Mouse (Mus musculus) limb, embryonic 14.5 days (tissue): ENCODE data around the gene Ifit3. TPM values are rescaled to one million over a fixed set of nuclear protein-coding genes. Genes with fewer than 3 reads are reported as not detected.
"Not testable (repeated sequence)": the region's sequence is repeated elsewhere in the genome, so short reads cannot be mapped to it uniquely, and the experiment has no call there.

Experiments
- ATAC-seq: fragments of 200-750 bp; cut with Nextera tagmentation; 2 replicates; pipeline ENCODE4 v1.8.0; 2017; ENCODE audit warnings: low read depth, moderate number of reproducible peaks, moderate TSS enrichment; ENCODE audit not compliant: low FRiP score
- DNase-seq: peaks from one replicate; pipeline ENCODE4 v3.0.0-alpha.2; 2015; ENCODE audit warnings: low spot score
- H3K27ac ChIP-seq: fragments of 300-500 bp; sonication (generic); replicated peaks from 2 replicates; pipeline ENCODE4 v1.5.1; 2014; ENCODE audit warnings: low read depth, mild to moderate bottlenecking, low read length, moderate library complexity, mixed read lengths
- H3K27me3 ChIP-seq: fragments of 300-500 bp; sonication (generic); 2 replicates; pipeline ENCODE4 v1.6.1; 2014; ENCODE audit warnings: low read length, mixed read lengths; ENCODE audit not compliant: control insufficient read depth, insufficient read depth
- H3K36me3 ChIP-seq: fragments of 300-500 bp; sonication (generic); 2 replicates; pipeline ENCODE4 v1.6.1; 2014; ENCODE audit warnings: mild to moderate bottlenecking, low read length, moderate library complexity, mixed read lengths; ENCODE audit not compliant: control insufficient read depth, insufficient read depth
- H3K4me1 ChIP-seq: fragments of 300-500 bp; sonication (generic); 2 replicates; pipeline ENCODE4 v1.6.1; 2014; ENCODE audit warnings: antibody characterized with exemption, low read length, mixed read lengths; ENCODE audit not compliant: control insufficient read depth, insufficient read depth
- H3K4me2 ChIP-seq: fragments of 300-500 bp; sonication (generic); replicated peaks from 2 replicates; pipeline ENCODE4 v1.6.1; 2014; ENCODE audit warnings: low read depth, mild to moderate bottlenecking, low read length, moderate library complexity; ENCODE audit not compliant: severe bottlenecking
- H3K4me3 ChIP-seq: fragments of 300-500 bp; sonication (generic); replicated peaks from 2 replicates; pipeline ENCODE4 v1.5.1; 2014; ENCODE audit warnings: low read length
- H3K9ac ChIP-seq: fragments of 300-500 bp; sonication (generic); 2 replicates; pipeline ENCODE4 v1.6.1; 2014; ENCODE audit warnings: mild to moderate bottlenecking, low read depth, low read length, moderate library complexity; ENCODE audit not compliant: severe bottlenecking
- H3K9me3 ChIP-seq: fragments of 300-500 bp; sonication (generic); 2 replicates; pipeline ENCODE4 v1.6.1; 2016; ENCODE audit warnings: low read length; ENCODE audit not compliant: control insufficient read depth
- POLR2A ChIP-seq: fragments of 200-500 bp; IDR thresholded peaks from 2 replicates; pipeline ENCODE4 v1.8.0; 2012; ENCODE audit warnings: inconsistent platforms, mild to moderate bottlenecking, moderate library complexity, borderline replicate concordance; ENCODE audit not compliant: insufficient read depth, insufficient read length; ENCODE audit errors: extremely low read depth
- WGBS: fragments of 180-500 bp; shearing (Covaris S2); extraction: QIAGEN DNeasy Blood & Tissue Kit; methylation state at CpG from one replicate; pipeline ENCODE4 v1.1.7; 2014; 5-methylcytosine and 5-hydroxymethylcytosine counted together
- polyA plus RNA-seq, 2 experiments: library from polyadenylated mRNA; depleted of rRNA in 1 of 2; stranded (reverse) in 1 of 2; unstranded in 1 of 2; fragments of >200 nt; fragmentation: Nextera tagmentation in 1 of 2; extraction: Ambion mirVana in 1 of 2; gene quantifications; 2 replicates each; pipeline versions ENCODE4 v1.2.1 to v1.2.3; 2012 to 2014

Gene Ifit3
- polyA plus RNA-seq, 2 experiments: 0.95 to 1.2 TPM

- no peak overlapping the region for H3K9ac ChIP-seq
- H3K36me3 ChIP-seq: no peaks in the 10 kb centered on the region
- 66% methylated on average over 1 of the region's 1 CpGs for WGBS
- no peaks in the 10 kb centered on the region for H3K27me3 ChIP-seq
- no peak overlapping the region for H3K27ac ChIP-seq
- H3K9me3 ChIP-seq: no peaks in the 10 kb centered on the region
- no peak overlapping the region for H3K4me2 ChIP-seq
- ATAC-seq (no peak), DNase-seq (no peak)
- no peak overlapping the region for H3K4me3 ChIP-seq
- H3K4me1 ChIP-seq: no peaks in the 10 kb centered on the region; the same call in 1 of the 2 replicates
- no peak for TF ChIP-seq POLR2A
Measured at GRCm38 (mm10) chr19:34571080-34571479, 12.3 kb upstream of the Ifit3 start.

- no peak for ATAC-seq
- WGBS: 91% methylated on average over 5 of the region's 5 CpGs
- DNase-seq: no peak
- no peaks in the 10 kb centered on the region for H3K36me3 ChIP-seq
- H3K4me3 ChIP-seq: no peak overlapping the region
- no peak for TF ChIP-seq POLR2A
- H3K4me2 ChIP-seq: no peak overlapping the region
- H3K9ac ChIP-seq: no peak overlapping the region
- no peak overlapping the region for H3K27ac ChIP-seq
- no peaks in the 10 kb centered on the region for H3K9me3 ChIP-seq
- H3K4me1 ChIP-seq: no peaks in the 10 kb centered on the region; the same call in 1 of the 2 replicates
- no peaks in the 10 kb centered on the region for H3K27me3 ChIP-seq
Measured at GRCm38 (mm10) chr19:34573650-34574049, 9.7 kb upstream of the Ifit3 start.

DNA sequence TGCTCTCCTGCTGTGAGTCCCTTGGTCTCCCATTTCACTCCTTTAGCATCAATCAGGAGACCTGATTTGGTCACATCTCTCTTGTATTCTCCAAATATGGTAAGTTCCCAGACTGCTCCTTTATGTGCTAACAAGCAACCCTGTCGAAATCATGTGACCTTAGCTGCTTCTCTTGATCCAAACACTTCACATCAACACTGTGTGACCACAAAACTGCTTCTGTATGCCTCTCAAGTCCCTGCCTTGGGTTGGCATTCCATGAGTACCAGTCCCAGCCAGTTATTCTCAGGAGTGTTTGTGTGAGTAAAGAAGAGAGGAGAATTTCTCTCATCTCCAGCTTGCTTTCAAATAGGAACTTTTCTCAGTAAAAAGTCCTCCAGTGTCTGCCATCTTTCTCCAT is 6.2 kb upstream of the Ifit3 start:
- Histone ChIP-seq H3K27me3 (no peaks in the 10 kb centered on the region), H3K36me3 (no peaks in the 10 kb centered on the region), H3K27ac (no peak overlapping the region), H3K9me3 (no peaks in the 10 kb centered on the region), H3K9ac (no peak overlapping the region), H3K4me3 (no peak overlapping the region), H3K4me2 (no peak overlapping the region), H3K4me1 (no peaks in the 10 kb centered on the region)
- DNase-seq (no peak), ATAC-seq (no peak)
- WGBS: 73% methylated on average over 1 of the region's 1 CpGs
- TF ChIP-seq POLR2A: no peak

DNA sequence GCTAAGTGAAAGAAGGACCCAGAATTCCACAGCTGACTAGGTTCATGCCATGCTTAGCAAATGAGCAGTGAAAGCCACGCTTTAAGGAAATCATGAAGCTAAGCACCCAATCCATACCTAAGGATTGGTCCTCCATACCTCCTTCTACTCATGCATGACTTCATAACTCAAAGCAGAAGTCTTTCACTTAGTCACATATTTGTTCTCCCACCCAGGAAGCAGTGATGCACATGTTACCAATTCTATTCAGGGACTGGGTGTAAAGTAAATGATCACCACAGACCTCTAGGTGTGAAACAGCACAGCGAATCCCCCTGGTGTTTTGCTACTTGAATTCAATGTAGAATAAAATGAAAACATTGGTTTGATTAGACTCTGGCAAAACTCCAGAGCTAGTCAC is 635 bp upstream of the Ifit3 start:
- not testable (repeated sequence) for H3K4me2 ChIP-seq, H3K36me3 ChIP-seq, H3K4me3 ChIP-seq, H3K4me1 ChIP-seq, H3K9ac ChIP-seq, H3K27me3 ChIP-seq, H3K27ac ChIP-seq, H3K9me3 ChIP-seq
- ATAC-seq (peak; percentile 65; the same call in 1 of the 2 replicates), DNase-seq (peak; percentile 22)
- 68% methylated on average over 2 of the region's 2 CpGs for WGBS

DNA sequence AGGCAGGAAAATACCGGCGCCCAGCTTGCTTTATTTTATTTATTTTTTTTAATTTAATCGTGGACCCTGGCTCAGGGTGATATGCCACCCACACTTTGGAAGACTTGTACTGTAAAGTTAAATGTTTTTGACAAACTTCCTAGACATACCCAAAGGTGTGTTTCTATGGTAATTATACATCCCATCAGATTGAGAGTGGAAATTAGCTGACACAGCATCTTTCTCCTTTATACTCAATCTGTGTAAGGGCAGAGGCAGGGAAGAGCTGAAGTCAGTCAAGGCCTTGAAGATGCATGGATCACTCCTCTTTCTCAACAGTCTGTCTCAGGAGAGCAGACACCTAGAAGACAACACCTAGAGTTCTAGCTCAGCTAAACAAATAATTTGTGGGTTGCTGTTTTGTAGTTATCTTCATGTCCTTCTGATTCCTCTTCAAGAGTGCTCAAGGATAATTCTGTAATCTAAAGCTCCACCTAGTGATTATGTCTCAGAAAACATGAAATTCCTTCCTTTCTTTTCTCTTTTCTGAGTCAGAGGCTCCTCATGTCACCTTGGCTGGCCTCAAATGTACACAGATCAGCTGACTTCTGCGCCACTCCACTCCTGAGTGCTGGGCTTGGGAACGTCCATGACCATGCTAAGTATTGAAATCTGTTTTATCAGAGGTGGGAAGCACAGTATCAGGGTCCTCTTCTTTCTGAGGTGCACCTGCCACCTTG is 2.6 kb downstream of the Ifit3 start:
- H3K9me3 ChIP-seq, H3K4me3 ChIP-seq, H3K9ac ChIP-seq, H3K4me1 ChIP-seq, H3K4me2 ChIP-seq, H3K27ac ChIP-seq, DNase-seq, H3K36me3 ChIP-seq, H3K27me3 ChIP-seq: not testable (repeated sequence)
- 72% methylated on average over 5 of the region's 5 CpGs for WGBS
- ATAC-seq: peak; percentile 31; the same call in 1 of the 2 replicates

DNA sequence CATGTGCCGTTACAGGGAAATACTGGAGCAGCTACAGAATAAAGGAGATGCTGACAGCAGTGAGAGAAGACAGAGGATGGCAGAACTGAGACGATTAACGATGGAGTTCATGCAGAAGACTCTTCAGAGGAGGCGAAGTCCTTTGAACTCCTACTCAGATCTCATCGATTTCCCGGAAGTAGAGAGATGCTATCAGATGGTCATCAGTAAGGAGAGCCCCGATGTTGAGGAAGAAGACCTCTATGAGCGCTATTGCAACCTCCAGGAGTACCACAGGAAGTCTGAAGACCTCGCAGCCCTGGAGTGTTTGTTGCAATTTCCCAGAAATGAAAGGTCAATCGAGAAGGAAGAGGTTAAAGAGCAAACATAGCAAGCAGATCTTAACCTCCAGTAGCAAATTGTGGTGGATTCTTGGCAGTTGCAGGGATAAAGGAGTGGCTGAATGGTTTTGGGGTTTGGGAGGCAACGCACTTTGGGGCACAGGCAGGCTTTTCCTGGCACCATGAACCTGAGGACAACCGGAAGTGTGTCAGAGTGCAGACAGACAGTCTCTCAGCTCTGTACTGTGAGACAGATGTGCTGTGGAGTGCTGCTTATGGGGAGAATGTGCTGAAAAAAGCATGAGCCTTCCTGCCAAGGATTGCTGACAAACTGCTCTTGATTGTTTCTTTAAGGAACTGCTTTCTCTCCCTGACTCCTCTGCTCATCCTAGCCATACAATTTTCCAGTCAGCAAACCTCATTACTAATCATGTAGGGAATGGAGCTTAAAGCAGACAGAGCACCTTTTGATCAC is 4.8 kb downstream of the Ifit3 start:
- H3K9me3 ChIP-seq, H3K4me2 ChIP-seq, DNase-seq, ATAC-seq, H3K27ac ChIP-seq, H3K4me1 ChIP-seq, H3K4me3 ChIP-seq, H3K9ac ChIP-seq, H3K27me3 ChIP-seq, H3K36me3 ChIP-seq: not testable (repeated sequence)
- WGBS: 71% methylated on average over 6 of the region's 12 CpGs
